Mouse (Mus musculus) heart, adult 2 months (tissue): ENCODE measurements around the gene Abcg3. TPM values are rescaled to one million over a fixed set of nuclear protein-coding genes. Genes with fewer than 3 reads are reported as not detected.

Experiments used
- polyA plus RNA-seq: library from polyadenylated mRNA; depleted of rRNA; stranded (reverse); fragments of >200 nt; gene quantifications from 2 replicates; pipeline ENCODE4 v1.2.3, GENCODE M21; 2012; rRNA removed
- total RNA-seq, 2 experiments: library from RNA; stranded (reverse); gene quantifications; 2 replicates each; pipeline ENCODE4 v1.2.3; 2021

Abcg3 gene
- total and polyA plus RNA-seq, 3 experiments: 0.18 to 0.27 (median 0.23) TPM

Other genes starting within 250 kb of the Abcg3 start
- gene Zfp951, start 122.6 kb downstream of the Abcg3 start, total RNA-seq: 1 to 10 TPM; 1.5 to 1.6 TPM
- gene Zfp951, start 122.6 kb downstream of the Abcg3 start, polyA plus RNA-seq: 0.27 and 0.44 TPM in 2 replicates
- 1 to 10 TPM; 7.4 to 9.4 TPM for gene Gbp9, start 156.8 kb upstream of the Abcg3 start, total RNA-seq
- gene Gbp9, start 156.8 kb upstream of the Abcg3 start, polyA plus RNA-seq: 5.6 and 11.3 TPM in 2 replicates
- under 1 TPM; 0.13 to 0.23 TPM for gene Gbp8, start 156.8 kb upstream of the Abcg3 start, total RNA-seq
- 0.29 TPM in 2 replicates for gene Gbp8, start 156.8 kb upstream of the Abcg3 start, polyA plus RNA-seq
- gene Gbp4, start 156.9 kb upstream of the Abcg3 start, total RNA-seq: 10 to 100 TPM in 1 of 2 experiments, 1 to 10 TPM in 1; 4.6 to 11.5 TPM
- 7.8 and 10.4 TPM in 2 replicates for gene Gbp4, start 156.9 kb upstream of the Abcg3 start, polyA plus RNA-seq